Mouse (Mus musculus): Measurements from ENCODE around the gene Plekha5. TPM values are rescaled to one million over a fixed set of nuclear protein-coding genes. Genes with fewer than 3 reads are reported as not detected.

The Plekha5 gene
- polyA plus RNA-seq, 1 experiment from 2014 or later: 39.0 TPM

GRCm38 (mm10) chr6:140472345-140472744 lies 48.5 kb downstream of the Plekha5 start:
- peak; percentile 80 for TF ChIP-seq CTCF (IDR thresholded peaks at IDR 0.05; ENCODE audit: low read depth)

DNA sequence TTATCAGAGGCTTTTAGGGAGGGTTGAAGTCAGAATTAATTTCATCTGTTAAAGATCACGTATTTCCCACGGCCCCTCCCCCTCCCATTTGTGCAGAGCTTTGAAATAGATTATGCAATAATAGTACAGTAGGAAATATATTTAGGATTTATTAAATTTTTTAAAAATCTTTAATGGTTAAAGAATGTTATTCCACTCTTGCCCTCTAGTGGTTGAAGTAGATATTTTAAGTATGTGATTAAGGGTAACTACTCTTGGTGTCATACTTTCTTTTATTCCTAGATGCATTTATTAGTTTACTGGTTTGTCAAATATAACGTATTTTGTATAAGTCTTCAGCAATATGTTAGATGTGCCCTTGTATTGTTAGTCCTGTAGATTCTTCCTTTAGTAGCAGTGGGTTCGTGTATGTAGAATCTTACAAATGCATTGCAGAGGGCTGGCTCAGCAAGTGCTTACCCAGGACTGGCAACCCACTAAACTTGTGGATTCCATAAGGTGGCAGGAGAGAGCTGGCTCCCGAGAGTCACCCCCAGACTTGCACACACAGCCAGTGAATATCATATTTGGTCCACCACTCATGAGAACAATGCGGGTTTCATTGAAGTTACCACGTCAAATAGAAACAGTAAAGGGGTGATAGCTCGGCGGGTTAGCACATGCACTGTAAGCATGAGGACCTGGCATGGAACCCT lies 51.7 kb downstream of the Plekha5 start:
- ATAC-seq (replicated peaks; ENCODE audit: low FRiP score, low read depth): no peak
- no peaks in the 10 kb centered on the region for H3K36me3 ChIP-seq (ENCODE audit: insufficient read depth, low read length)

More at GRCm38 (mm10) chr6:140472345-140472744, 48.5 kb downstream of the Plekha5 start:
- H3K27ac ChIP-seq: no peak overlapping the region
- no peak overlapping the region for H3K9ac ChIP-seq (ENCODE audit: low read depth, low read length)
- no peaks in the 10 kb centered on the region for H3K36me3 ChIP-seq (ENCODE audit: insufficient read depth, low read length)
- H3K4me3 ChIP-seq (replicated peaks; ENCODE audit: low read depth, low read length): no peak overlapping the region
- no peaks in the 10 kb centered on the region for H3K9me3 ChIP-seq (replicated peaks; ENCODE audit: low read length)
- ATAC-seq (replicated peaks; ENCODE audit: low FRiP score, low read depth) (no peak), DNase-seq (ENCODE audit: low spot score) (peak; percentile 71)
- H3K4me2 ChIP-seq (ENCODE audit: low read length): no peak overlapping the region
- 60% methylated on average over 4 of the region's 4 CpGs for WGBS
- no peaks in the 10 kb centered on the region for H3K27me3 ChIP-seq (ENCODE audit: insufficient read depth, low read length)
- H3K4me1 ChIP-seq (replicated peaks; ENCODE audit: insufficient read depth, low read length): no peaks in the 10 kb centered on the region

GRCm38 (mm10) chr6:140476981-140477380 lies 53.1 kb downstream of the Plekha5 start:
- H3K4me3 ChIP-seq (replicated peaks; ENCODE audit: low read depth, low read length): no peak overlapping the region
- H3K9me3 ChIP-seq (replicated peaks; ENCODE audit: low read length): no peaks in the 10 kb centered on the region
- H3K27ac ChIP-seq: no peak overlapping the region
- ATAC-seq (replicated peaks; ENCODE audit: low FRiP score, low read depth) (0 out of 2 replicates have a peak, but pooled peaks have one; percentile 50), DNase-seq (ENCODE audit: low spot score) (no peak)
- no peaks in the 10 kb centered on the region for H3K4me1 ChIP-seq (replicated peaks; ENCODE audit: insufficient read depth, low read length)
- no peaks in the 10 kb centered on the region for H3K27me3 ChIP-seq (ENCODE audit: insufficient read depth, low read length)
- no peaks in the 10 kb centered on the region for H3K36me3 ChIP-seq (ENCODE audit: insufficient read depth, low read length)
- no peak overlapping the region for H3K9ac ChIP-seq (ENCODE audit: low read depth, low read length)
- WGBS: 40% methylated on average over 2 of the region's 2 CpGs
- TF ChIP-seq CTCF (IDR thresholded peaks at IDR 0.05; ENCODE audit: low read depth): no peak
- no peak overlapping the region for H3K4me2 ChIP-seq (ENCODE audit: low read length)

More for the DNA sequence above, 51.7 kb downstream of the Plekha5 start:
- WGBS: 85% methylated on average over 9 of the region's 9 CpGs
- Histone ChIP-seq H3K4me2 (ENCODE audit: low read length) (no peak overlapping the region), H3K4me3 (replicated peaks; ENCODE audit: low read depth, low read length) (no peak overlapping the region), H3K9me3 (replicated peaks; ENCODE audit: low read length) (no peaks in the 10 kb centered on the region), H3K27ac (no peak overlapping the region), H3K4me1 (replicated peaks; ENCODE audit: insufficient read depth, low read length) (no peaks in the 10 kb centered on the region), H3K27me3 (ENCODE audit: insufficient read depth, low read length) (no peaks in the 10 kb centered on the region), H3K9ac (ENCODE audit: low read depth, low read length) (no peak overlapping the region)
- peak; percentile 51 for DNase-seq (ENCODE audit: low spot score)
- peak; percentile 53 for TF ChIP-seq CTCF (IDR thresholded peaks at IDR 0.05; ENCODE audit: low read depth)

DNA sequence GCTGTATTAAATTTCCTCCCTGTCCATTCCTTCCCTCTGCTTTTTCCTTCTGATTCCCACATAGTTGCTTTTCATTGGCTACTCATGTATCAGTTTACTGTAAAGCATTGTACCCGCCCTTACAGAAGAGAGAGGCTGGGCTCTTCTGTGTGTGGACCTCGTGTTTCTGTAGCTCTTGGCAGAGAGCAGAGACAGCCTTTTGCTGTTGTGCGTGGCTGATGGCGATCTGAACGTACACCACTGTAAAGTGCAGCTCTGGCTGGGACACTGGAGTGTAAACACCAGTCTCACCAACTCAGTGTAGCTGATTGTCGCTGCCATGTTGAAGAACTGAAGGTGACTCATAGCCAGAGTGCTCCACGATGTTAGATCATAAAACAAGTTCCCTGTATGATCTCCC lies 54.2 kb downstream of the Plekha5 start:
- 31% methylated on average over 7 of the region's 7 CpGs for WGBS
- DNase-seq (ENCODE audit: low spot score) (peak; percentile 73), ATAC-seq (replicated peaks; ENCODE audit: low FRiP score, low read depth) (no peak)
- Histone ChIP-seq H3K9me3 (replicated peaks; ENCODE audit: low read length) (no peaks in the 10 kb centered on the region), H3K4me1 (replicated peaks; ENCODE audit: insufficient read depth, low read length) (no peaks in the 10 kb centered on the region), H3K4me3 (replicated peaks; ENCODE audit: low read depth, low read length) (no peak overlapping the region), H3K9ac (ENCODE audit: low read depth, low read length) (no peak overlapping the region), H3K36me3 (ENCODE audit: insufficient read depth, low read length) (no peaks in the 10 kb centered on the region), H3K4me2 (ENCODE audit: low read length) (no peak overlapping the region), H3K27ac (no peak overlapping the region), H3K27me3 (ENCODE audit: insufficient read depth, low read length) (no peaks in the 10 kb centered on the region)
- TF ChIP-seq CTCF (IDR thresholded peaks at IDR 0.05; ENCODE audit: low read depth): no peak

DNA sequence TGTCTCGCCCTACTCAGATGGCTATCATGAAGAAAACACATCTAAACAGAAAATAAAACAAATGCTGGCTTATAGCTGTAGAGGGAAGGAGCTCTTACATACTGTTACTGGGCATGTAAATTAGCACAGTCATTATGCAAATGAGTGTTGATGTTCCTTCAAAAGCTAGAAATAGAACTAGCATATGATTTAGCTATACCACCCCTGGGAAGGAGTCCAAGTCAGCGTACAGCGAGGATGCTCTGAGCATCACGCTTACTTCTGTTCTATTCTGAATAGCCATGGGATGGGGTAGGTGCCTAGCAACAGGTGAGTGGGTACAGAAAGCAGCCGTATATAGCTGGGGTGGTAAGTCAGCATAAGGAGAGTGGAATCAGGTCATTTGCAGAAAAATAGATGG lies 55.1 kb downstream of the Plekha5 start:
- H3K9ac ChIP-seq (ENCODE audit: low read depth, low read length): no peak overlapping the region
- H3K36me3 ChIP-seq (ENCODE audit: insufficient read depth, low read length): no peaks in the 10 kb centered on the region
- no peak for TF ChIP-seq CTCF (IDR thresholded peaks at IDR 0.05; ENCODE audit: low read depth)
- no peaks in the 10 kb centered on the region for H3K27me3 ChIP-seq (ENCODE audit: insufficient read depth, low read length)
- no peak overlapping the region for H3K4me3 ChIP-seq (replicated peaks; ENCODE audit: low read depth, low read length)
- no peak for DNase-seq (ENCODE audit: low spot score)
- H3K4me2 ChIP-seq (ENCODE audit: low read length): no peak overlapping the region
- no peaks in the 10 kb centered on the region for H3K9me3 ChIP-seq (replicated peaks; ENCODE audit: low read length)
- no peak overlapping the region for H3K27ac ChIP-seq
- H3K4me1 ChIP-seq (replicated peaks; ENCODE audit: insufficient read depth, low read length): no peaks in the 10 kb centered on the region
- no peak for ATAC-seq (replicated peaks; ENCODE audit: low FRiP score, low read depth)
- 93% methylated on average over 5 of the region's 5 CpGs for WGBS

DNA sequence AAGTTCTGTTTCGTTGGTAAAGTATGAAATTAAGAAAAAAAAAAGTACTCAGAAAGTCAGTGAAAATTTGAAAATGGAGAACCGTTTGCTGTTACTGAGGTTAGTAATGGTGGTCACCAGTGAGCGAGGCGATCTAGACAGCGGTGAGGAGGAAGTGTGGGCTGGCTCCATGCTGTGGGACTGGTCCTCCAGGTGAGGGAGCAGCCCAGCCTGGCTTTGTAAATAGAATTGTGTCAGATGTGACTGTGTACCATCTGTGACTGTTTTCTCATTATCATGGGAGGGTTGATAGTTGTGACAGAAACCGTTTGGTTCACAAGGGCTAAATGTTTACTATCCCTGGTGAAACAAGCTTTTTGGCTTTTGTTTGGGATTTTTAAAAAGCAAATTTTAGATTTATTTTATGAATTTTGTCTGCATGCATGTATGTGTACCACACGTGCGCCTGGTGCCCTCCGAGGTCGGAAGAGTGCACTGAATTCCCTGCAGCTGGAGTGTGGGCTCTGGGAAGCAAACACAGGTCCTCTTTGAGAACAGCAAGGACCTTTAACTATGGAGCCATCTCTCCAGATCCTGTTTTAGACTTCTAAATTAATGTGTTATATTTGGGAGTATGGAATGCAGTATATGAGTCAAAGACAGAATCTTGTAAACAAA lies 56.7 kb downstream of the Plekha5 start:
- H3K4me2 ChIP-seq (ENCODE audit: low read length): no peak overlapping the region
- DNase-seq (ENCODE audit: low spot score) (no peak), ATAC-seq (replicated peaks; ENCODE audit: low FRiP score, low read depth) (no peak)
- H3K9ac ChIP-seq (ENCODE audit: low read depth, low read length): no peak overlapping the region
- H3K27ac ChIP-seq: no peak overlapping the region
- no peaks in the 10 kb centered on the region for H3K4me1 ChIP-seq (replicated peaks; ENCODE audit: insufficient read depth, low read length)
- no peak overlapping the region for H3K4me3 ChIP-seq (replicated peaks; ENCODE audit: low read depth, low read length)
- 88% methylated on average over 10 of the region's 10 CpGs for WGBS
- H3K36me3 ChIP-seq (ENCODE audit: insufficient read depth, low read length): no peaks in the 10 kb centered on the region
- no peaks in the 10 kb centered on the region for H3K27me3 ChIP-seq (ENCODE audit: insufficient read depth, low read length)
- no peaks in the 10 kb centered on the region for H3K9me3 ChIP-seq (replicated peaks; ENCODE audit: low read length)
- TF ChIP-seq CTCF (IDR thresholded peaks at IDR 0.05; ENCODE audit: low read depth): no peak

Data from kidney, postnatal 0 days (tissue).